Mouse (Mus musculus) lung, adult 18-20 months (tissue): ENCODE data around the gene Mgam.
"Not testable (repeated sequence)": the region's sequence is repeated elsewhere in the genome, so short reads cannot be mapped to it uniquely, and the experiment has no call there.

ENCODE experiments used
- DNase-seq, 2 experiments: peaks; one replicate each; pipeline ENCODE4 v3.0.0; 2022; ENCODE audit warnings: mixed read lengths in 2 of 2

Gene Mgam

DNA sequence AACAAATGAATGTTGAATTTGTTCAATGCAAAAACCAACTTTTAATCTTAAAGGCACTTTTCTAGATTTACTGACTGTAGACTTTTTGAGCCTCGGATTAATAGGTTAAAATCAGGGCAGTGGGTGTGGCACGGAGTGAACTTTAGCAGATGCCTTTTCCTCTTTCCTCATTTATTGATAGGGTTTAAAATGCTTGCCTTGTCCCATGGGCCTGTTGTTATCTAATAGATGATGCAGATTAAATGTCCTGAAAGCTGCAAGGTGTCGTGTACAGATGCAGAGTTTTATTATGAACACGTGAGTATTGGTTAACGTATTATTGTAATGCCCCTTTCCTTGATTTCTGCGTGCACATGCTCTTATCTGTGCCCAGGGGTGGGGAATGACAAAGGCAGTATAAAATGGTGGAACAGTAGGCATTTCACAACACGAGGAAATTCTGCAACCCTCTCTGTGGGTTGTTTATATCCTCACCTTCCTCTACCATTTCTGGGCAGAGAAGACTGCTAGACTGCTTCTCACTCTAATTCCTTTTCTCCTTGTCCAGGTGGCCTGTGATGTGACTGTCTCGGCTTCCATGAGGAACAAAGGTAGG, at the start of gene Mgam:
TSS of gene Mgam (plus strand) at position 426 of the 595 bp plus-strand sequence.
- no peak for DNase-seq

DNA sequence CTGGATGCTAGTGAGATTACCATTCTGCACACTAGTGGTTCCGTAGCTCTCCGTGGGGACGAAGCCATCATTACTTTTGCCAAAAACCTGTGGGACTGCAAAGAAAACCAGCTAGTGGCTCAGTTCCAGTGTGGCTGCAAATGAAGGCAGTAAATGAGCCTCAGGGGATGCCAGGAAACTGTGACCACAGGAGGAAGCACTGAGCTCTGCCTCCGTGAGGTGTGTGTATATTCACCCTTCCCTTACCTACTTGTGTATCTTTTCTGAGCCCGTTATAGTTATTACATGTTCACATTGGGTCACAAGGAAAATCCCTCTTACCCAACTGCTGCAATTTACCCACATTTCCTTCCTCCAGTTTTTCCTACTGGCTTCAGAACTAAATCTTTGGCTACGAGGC, 44.3 kb upstream of the Mgam start:
- no peak for DNase-seq

DNA sequence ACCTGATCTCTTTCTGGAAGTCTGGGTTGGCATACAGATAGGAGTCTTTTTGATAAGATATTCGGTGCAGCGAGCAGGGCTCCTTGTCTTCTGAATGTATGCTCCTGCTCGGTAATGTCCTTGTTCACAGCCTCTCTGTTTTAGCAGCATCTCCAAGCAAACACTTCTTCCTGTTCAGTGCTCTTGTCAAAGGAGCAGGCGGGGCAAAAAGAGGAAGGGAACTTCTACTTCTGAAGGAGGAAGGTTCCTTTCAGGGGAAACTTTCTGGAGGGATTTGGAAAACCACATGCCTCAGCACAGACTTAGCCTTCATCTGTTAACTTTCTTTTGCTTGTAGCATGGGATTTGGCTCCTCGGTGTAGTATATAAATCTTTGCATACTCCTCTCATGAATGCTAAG, 43.0 kb upstream of the Mgam start, which contains the start of gene Clec5a:
TSS of gene Clec5a (minus strand) at position 177 of the 400 bp plus-strand sequence.
- no peak for DNase-seq

DNA sequence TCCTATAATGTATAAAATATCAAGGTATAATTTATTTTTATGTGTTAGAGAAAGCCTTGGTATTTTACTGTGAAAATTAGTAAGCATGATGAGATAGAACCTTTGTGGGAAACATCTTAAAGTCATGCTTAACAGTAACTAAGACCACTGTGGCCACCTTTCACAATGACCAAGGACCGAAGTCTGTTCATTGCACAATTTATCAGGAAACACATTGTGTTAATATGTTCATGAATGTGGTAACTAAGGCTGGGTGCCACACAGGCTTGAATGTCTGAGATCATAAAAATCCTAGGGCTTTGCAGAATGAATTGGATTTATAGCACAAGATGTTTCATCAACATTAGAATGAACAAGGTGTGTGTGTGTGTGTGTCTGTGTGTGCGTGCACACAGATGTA, 40.3 kb upstream of the Mgam start:
- DNase-seq, result no peak

DNA sequence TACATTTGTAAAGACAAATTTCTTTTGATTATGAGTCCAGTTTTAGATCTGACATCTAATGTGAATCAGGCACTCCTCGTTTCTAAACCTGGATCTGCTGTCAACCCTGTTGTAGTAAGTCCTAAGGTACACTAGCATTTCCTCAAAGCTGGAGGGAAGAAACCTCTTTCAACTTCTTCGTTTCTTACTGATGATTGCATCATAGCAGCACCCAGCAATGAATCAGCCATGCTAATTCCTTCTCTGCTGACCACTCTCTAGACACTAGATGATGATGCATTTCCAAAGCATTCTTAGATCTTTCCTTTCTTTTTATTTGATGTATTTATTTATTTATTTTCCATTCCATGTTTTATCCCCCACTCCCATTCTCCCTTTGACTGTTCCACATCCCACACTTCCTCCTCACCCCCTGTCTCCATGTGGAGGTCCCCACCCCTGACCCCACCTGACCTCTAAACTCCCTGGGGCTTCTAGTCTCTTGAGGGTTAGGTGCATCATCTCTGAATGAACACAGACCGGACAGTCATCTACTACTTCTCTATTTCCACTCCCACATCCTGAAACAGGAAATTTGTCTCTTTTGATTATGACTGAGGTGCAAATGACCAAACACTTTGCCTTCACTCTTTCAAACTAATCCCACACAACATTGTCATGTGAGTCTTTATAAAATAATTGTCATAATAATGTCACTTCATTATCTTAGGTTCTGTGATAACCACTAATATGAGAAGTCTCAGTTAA, 33.7 kb upstream of the Mgam start:
- DNase-seq, result no peak

DNA sequence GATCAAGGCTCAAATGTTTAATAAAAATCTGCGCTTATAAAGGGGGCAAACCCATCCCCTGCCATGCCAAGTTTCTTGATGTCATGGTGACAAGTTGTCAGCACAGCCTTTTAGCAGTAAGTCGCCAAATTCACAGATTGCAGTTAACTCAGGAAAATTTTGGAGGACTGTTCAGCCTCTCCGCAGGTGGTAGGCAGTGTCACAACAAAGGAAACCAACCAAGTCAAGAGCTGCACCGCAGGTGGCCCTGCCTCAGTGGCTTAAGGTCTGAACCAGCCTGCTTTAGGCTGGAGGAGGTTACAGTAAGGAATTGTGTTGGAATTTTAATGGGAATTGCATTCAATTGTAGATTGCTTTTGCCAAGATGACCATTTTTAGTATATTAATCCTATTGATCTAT, 30.1 kb upstream of the Mgam start:
- not testable (repeated sequence) for DNase-seq

DNA sequence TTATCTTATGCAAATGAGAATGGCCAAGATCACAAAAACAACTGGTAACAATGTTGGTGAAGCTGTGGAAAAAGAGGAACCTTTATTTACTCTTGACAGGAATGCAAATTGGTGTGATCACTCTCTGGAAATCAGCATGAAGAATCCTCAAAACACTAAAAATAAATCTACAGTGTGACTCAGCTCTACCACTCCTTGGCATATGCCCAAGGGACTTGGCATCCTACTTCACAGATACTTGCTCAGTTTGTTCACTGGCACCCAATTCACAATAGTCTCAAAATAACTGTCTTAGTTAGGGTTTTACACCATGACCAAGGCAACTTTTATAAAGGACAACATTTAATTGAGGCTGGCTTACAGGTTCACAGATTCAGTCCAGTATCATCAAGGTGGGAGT, 21.2 kb upstream of the Mgam start:
- DNase-seq, result no peak

DNA sequence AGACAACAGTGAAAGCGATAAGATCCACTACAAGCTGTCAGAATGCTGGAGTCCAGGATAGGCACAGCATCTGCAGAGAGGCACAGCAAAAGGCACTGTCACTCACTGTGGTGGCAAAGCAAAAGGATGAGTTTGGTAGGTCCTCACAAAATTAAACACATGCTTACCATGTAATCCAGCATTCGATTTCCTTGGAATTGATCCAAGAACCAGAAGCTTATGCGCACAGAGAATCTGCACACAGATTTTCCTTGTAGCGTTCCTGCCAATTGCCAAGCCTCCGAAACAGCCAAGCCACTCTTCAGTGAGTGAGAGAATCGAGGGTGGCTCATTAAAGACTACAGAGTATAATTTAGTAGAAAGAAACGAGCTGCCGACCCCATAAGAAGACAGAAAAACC, 18.4 kb upstream of the Mgam start:
- no peak for DNase-seq

DNA sequence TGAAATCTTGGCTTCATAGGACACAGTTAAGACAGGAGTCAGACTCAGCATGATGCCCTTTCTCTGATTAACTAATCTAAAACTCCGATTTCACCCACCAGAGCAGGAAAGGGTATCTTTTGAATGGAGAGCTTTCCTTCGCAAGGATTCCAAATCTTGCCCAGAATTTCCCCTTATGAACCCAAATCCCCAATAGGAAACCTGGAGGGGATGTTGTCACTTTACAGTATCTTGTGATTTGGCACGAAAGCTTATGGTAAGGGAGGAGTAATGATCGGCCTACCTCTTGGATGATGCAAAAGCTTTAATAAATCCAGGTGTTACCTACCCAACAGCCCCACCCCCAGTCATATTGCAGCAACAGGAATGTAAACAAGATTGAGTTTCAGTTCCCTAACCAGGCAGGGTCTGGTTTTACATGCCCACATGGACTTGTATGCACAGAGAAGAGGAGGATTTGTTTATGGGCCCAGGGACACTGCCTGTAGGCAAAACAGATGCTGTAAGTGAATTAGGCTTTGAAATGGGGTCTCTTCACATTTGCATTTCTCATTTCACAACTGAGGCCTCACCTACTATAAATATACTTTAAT, 15.3 kb upstream of the Mgam start, which contains the start of gene Tas2r138:
TSS of gene Tas2r138 (minus strand) at position 51 of the 593 bp plus-strand sequence.
- no peak for DNase-seq

DNA sequence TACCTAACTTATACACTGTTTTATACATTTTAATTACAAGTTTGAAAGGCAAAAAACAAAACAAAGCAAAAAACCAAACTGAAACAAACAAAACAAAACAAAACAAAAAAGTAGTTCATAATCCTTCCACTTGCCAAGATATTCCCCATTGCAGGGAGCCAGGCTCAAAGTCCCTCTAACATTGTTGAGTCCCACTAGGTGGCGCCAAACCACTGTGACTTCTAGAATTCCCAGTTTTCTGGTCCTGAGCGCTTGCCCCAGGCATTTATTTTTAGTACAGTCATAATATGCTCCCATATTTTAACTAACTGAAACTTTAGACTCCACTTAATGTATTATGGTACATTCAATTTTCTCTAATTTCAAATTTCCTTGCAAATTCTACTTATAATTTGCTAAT, 10.7 kb upstream of the Mgam start:
- peak; percentile 12 to 16 for DNase-seq

DNA sequence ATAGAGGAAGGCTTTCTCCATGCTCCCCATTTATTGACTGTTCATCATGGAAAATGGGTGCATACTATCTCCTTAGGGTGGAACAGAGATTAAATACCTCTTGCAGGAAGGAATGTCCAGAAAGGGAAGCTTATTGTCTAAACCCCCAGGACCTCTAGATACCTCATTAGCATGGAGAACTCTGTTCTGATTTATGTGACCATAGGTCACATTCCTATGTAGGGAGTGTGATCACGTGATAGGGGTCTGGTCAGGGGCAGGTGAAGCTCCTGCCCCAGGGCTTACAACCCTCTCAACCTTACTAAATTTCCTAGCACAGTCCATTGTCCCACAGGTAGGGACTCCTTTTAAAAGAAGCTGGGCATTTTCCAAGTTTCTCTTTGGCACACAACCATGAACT, 2.5 kb upstream of the Mgam start:
- no peak for DNase-seq

DNA sequence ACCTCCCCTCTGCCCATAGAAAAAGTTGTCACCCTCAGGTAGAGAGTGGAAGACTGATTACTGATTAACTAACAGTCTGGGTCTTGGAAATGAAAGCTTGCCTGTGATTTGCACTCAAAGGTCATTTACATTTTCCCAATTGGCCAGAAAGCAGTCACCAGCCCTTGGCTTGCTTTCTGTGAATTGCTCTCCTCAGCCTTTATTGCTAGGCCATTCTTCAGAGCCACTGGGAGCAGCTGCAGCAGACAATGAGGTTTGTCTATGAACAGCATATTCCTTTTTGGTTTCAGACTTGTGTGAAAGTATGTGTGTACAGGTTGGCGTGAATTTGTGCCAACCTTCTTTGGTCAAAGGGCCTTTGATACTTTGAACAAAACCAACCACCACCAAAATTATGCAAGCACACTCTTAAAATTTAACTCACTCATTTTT, 6.0 kb downstream of the Mgam start:
- no peak for DNase-seq

DNA sequence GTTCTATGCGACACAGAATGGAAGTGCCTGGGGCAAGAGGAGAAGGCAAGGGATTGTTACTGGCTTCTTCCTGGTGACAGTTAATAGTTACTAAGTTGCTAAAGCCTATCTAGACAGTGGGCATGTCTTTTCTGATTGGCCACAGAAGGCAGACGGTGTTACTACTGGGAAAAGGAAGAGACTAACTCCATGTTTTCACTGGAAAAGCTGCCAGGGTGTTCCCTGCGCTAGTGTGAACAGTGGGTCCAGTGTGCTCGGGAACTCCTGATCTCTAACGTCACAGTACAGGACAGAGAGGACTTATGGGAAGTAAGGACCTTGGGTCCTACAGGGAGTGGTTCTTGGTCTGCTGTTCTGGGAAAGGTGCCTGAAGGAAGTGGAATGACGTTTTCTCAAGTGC, 6.9 kb downstream of the Mgam start:
- no peak for DNase-seq

DNA sequence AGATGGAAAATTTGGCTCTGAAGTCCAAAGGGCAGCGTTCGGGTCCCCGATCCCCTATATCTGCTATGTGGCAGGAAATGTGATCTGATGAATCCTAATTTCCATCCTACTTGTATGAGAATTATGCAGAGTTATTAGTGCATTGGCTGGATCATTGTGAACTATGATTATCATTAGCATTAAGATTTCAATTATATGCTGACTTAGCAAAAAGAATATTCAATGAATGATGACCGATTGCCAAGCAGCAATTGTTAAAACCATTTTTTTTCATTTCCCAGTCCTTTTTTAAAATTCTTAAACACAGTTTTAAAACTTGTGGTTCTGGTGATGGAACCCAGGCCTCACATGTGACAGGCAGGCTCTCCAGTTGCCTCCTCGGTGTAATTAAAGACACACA, 9.1 kb downstream of the Mgam start:
- no peak for DNase-seq

DNA sequence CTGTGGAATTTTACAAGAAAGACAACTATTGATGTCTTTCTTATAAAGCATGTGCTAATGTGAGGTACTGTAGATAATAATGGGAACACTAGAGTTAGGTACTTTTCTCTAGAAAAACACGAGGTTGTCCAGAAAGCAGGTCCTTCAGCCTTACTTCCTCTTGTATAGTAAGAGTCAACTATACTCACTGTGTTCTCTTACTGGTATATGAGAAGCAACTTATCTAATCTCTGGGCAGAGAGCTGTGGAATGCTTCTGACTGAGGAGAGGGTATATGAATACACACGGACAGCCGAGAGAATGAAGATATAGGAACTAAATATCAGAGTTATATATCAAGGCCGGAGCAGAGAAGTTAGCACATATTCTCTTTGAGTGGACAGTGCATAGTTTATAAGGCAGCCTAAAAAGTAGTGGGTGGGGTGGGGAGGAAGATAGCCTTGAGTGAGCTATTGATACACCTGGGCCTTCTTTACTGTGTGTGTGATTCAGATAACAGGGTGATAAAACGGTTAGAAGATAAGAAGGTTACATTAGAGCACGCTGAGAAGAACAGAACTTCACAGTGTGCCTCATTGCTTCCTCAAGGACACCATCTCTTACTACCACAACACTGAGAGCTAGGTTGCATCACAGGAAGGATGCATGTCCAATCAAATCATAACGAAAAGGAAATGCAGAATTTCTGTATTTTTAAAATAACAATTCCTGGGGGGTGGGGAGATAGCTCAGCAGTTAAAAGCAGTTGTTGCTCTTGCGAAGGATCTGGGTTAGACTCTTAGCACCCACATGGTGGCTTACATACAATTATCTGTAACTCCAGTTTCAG, 12.3 kb downstream of the Mgam start:
- no peak for DNase-seq

DNA sequence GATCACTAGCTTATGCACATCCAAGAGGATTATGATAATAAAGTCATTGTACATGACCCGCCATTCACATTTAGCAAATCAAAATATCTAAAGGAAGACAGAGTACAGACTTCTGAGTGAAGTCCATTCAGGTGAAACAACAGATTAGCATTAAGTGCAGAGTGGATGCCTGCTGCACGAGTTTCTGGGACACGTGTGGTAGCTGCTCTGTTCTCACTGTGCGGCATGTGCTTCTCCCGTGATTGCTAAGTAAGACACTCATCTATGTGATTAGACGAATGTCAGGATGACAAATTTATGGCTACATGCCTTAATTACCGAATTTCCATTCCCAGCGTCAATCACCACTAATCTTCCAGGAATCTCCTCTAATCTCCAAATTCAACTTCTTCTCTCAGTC, 17.1 kb downstream of the Mgam start:
- DNase-seq, result no peak

DNA sequence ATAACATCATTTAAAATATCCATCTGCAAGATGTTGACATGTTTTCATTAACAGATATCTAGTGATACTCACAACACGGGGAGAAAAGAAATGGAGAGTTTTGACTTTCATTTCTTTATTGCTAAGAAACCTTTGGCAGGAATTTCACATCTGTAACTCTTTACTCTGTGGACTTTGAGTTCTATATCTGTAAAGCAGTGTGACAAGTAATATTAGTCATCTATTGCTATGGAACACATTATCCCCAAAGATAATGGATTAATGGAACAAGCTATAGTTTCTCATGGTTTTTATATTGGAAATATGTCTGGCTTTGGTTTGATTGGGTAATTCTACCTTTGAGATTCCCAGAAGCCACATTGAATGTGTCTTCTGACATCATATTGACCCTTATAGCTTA, 22.3 kb downstream of the Mgam start:
- no peak for DNase-seq

DNA sequence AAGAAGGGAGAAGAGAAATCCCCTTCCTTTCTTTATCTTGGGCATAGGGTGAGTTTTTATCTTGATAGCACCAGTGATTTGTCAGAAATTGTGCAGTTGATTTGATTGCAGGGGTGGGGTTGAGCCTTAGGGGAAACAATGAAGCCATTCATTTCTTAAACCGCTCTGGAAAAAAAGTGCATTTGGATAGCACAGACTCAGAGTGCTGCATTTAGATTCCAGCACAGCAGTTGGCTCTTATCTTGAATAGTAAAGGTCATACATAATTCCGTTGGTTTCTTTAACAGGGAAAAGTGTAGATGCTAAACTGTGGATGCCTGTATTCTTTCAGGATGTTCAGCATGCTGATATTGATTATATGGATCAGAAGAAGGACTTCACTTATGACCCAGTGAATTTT, 32.3 kb downstream of the Mgam start:
- DNase-seq, result no peak

DNA sequence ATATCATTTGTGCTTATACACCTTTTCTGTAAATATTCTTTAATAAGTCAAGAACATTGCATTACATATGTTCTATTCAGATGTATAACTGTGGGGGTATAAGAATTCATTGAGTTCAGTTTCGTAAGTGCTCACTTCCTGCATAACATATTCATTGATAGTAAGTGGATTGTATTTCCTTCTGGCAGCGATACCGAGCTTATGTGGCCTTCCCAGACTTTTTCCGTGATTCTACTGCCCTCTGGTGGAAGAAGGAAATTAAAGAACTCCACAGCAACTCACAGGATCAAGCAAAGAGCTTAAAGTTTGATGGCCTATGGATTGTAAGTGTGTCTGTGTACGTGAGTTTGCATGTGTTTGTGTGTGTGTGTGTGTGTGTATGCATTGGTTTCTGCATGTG, 60.5 kb downstream of the Mgam start:
- peak in 1 of 2 experiments; percentile 31 for DNase-seq

DNA sequence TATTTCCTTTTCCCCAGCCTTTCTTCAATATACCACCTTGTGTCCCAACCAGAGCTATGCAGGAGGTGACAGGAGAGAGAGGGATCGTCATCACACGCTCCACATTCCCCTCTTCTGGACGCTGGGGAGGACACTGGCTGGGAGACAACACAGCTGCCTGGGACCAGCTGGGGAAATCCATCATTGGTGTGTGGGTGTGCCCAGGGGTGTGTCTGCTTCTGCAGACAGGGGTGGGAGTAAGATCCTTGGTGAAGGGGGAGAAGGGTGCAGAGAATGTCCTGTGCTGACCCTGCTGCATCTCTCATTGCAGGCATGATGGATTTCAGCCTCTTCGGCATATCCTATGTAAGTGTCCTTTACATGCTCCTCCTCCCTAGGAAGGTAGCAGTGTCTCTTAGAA, 63.4 kb downstream of the Mgam start:
- DNase-seq, result not testable (repeated sequence)

DNA sequence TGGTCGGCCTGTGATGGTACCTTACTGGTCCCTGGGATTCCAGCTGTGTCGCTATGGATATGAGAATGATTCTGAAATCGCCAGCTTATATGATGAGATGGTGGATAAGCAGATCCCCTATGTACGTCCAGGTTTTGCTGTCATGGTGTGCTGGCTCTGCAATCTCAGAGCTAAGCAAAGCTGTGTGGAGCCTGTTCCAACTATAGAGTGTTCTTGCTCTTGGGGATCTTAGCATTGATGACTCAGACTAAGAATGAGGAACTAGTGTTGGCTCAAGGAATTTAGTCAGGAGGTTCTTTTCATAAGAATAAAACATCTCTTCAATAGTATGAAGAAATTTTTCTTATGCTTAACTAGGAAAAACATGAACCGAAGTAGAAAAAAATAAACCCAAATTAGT, 84.9 kb downstream of the Mgam start:
- DNase-seq, result not testable (repeated sequence)

DNA sequence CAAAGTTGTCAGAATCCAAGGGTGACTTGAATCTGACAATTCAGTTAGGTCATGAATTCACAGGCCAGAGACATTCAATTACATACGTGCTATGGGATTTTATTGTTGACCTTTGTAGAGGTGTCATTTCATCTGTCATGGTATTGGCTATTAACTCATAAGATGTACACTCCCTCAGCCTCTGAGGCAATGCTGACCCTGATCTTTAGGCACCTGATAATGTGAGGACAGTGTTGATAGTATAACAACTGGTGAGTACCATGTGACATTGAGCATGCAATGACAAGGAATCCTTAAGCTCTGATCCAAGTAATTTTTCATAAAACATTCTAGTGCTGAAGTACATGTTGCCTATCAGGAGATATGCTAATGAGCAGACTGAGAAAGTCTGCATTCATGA, 87.1 kb downstream of the Mgam start:
- DNase-seq, result no peak

DNA sequence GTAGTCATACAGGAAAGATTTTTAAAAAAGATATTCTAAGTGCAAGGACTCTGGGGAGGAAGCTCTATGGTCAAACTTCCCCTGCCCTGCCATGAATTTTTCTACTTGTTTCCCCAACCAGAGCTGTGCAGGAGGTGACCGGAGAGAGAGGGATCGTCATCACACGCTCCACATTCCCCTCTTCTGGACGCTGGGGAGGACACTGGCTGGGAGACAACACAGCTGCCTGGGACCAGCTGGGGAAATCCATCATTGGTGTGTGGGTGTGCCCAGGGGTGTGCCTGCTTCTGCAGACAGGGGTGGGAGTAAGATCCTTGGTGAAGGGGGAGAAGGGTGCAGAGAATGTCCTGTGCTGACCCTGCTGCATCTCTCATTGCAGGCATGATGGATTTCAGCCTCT, 99.9 kb downstream of the Mgam start:
- not testable (repeated sequence) for DNase-seq
